Mouse (Mus musculus) C2C12 (cell line): ENCODE results near the gene Lrmda.

Experiments
- CEBPB ChIP-seq: IDR thresholded peaks from one replicate; pipeline ENCODE4 v1.6.1; 2011; ENCODE audit warnings: low read depth, mild to moderate bottlenecking, control low read depth, moderate library complexity
- CTCF ChIP-seq: IDR thresholded peaks from one replicate; pipeline ENCODE4 v1.5.1; 2011; ENCODE audit not compliant: control insufficient read depth, insufficient read depth, insufficient read length
- FOSL1 ChIP-seq: IDR thresholded peaks from one replicate; pipeline ENCODE4 v1.8.0; 2011; ENCODE audit warnings: mild to moderate bottlenecking, low read length; ENCODE audit not compliant: poor library complexity, insufficient read depth, severe bottlenecking
- MAX ChIP-seq: IDR thresholded peaks from one replicate; pipeline ENCODE4 v1.6.1; 2011; ENCODE audit warnings: mild to moderate bottlenecking, control low read depth
- MYOD1 ChIP-seq: IDR thresholded peaks from one replicate; pipeline ENCODE4 v1.6.1; 2011; ENCODE audit warnings: low read depth; ENCODE audit not compliant: control insufficient read depth, insufficient read length
- MYOG ChIP-seq: IDR thresholded peaks from one replicate; pipeline ENCODE4 v1.6.1; 2011; ENCODE audit not compliant: control insufficient read depth, insufficient read length; ENCODE audit errors: extremely low read depth
- USF1 ChIP-seq: IDR thresholded peaks from one replicate; pipeline ENCODE4 v1.6.1; 2011; ENCODE audit warnings: low read depth, mild to moderate bottlenecking, control low read depth, moderate library complexity

- TF ChIP-seq CTCF (no peak), USF1 (no peak), MYOD1 (no peak), MAX (no peak), MYOG (no peak), CEBPB (no peak), FOSL1 (no peak)
Measured at GRCm38 (mm10) chr14:22633612-22634011, 614.1 kb downstream of the Lrmda start.
